Mouse (Mus musculus) embryonic facial prominence, embryonic 10.5 days (tissue): Measurements from ENCODE around the gene Tmem132b. TPM values are rescaled to one million over a fixed set of nuclear protein-coding genes. Genes with fewer than 3 reads are reported as not detected.
A peak's percentile ranks its signal among the peaks of the same experiment; 100 is the strongest.

ENCODE experiments used
- DNase-seq: peaks from one replicate; pipeline ENCODE4 v3.0.0-alpha.2; 2017; ENCODE audit warnings: low spot score
- H3K27ac ChIP-seq: fragments of 300-500 bp; sonication (generic); replicated peaks from 2 replicates; pipeline ENCODE4 v1.5.1; 2016; ENCODE audit warnings: mild to moderate bottlenecking
- H3K27me3 ChIP-seq: fragments of 300-500 bp; sonication (generic); replicated peaks from 2 replicates; pipeline ENCODE4 v1.6.1; 2016; ENCODE audit warnings: low read depth, mild to moderate bottlenecking; ENCODE audit not compliant: poor library complexity, severe bottlenecking
- H3K36me3 ChIP-seq: fragments of 300-500 bp; sonication (generic); replicated peaks from 2 replicates; pipeline ENCODE4 v1.6.1; 2016; ENCODE audit warnings: mild to moderate bottlenecking, moderate library complexity
- H3K4me1 ChIP-seq: fragments of 300-500 bp; sonication (generic); 2 replicates; pipeline ENCODE4 v1.6.1; 2016
- H3K4me3 ChIP-seq: fragments of 300-500 bp; sonication (generic); 2 replicates; pipeline ENCODE4 v1.5.1; 2016; ENCODE audit warnings: mild to moderate bottlenecking, moderate library complexity
- H3K9me3 ChIP-seq: fragments of 300-500 bp; sonication (generic); 2 replicates; pipeline ENCODE4 v1.6.1; 2016; ENCODE audit warnings: mild to moderate bottlenecking
- WGBS: fragments of 180-500 bp; shearing (Covaris S2); methylation state at CpG from one replicate; pipeline ENCODE4 v1.1.7; 2016; 5-methylcytosine and 5-hydroxymethylcytosine counted together
- polyA plus RNA-seq: library from polyadenylated mRNA; unstranded; fragments of >200 nt; fragmentation: Nextera tagmentation; extraction: Ambion mirVana; gene quantifications from 2 replicates; pipeline ENCODE4 v1.2.1, GENCODE M21; 2016

Tmem132b gene
- polyA plus RNA-seq, 1 experiment from 2014 or later: 0.34 TPM

DNA sequence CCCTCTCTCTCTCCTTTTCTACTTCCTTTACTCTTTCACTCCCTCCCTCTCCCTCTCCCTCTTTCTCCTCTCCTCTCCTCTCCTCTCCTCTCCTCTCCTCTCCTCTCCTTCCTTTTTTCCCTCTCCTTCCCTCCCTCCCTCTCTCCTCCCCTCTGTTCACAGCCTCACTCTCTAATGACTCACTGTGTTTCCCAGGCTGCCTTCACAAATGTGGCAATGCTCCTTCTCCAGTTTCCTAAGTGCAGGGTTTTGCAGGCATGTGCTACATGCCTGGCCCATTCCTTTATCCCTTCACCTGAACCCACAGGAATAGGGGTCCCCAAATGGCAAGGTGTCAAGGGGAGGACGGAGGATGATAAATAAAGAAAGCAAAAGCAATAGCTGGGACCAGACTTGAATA lies 236.4 kb downstream of the Tmem132b start:
- 0 out of 2 replicates have a peak, but pooled peaks cover 6% of the 10 kb centered on the region for H3K9me3 ChIP-seq
- H3K36me3 ChIP-seq: no peaks in the 10 kb centered on the region
- no peak for DNase-seq
- no peak overlapping the region for H3K27ac ChIP-seq
- no peak overlapping the region for H3K4me3 ChIP-seq
- no peaks in the 10 kb centered on the region for H3K4me1 ChIP-seq
- H3K27me3 ChIP-seq: no peaks in the 10 kb centered on the region
- WGBS: 76% methylated on average over 1 of the region's 1 CpGs

DNA sequence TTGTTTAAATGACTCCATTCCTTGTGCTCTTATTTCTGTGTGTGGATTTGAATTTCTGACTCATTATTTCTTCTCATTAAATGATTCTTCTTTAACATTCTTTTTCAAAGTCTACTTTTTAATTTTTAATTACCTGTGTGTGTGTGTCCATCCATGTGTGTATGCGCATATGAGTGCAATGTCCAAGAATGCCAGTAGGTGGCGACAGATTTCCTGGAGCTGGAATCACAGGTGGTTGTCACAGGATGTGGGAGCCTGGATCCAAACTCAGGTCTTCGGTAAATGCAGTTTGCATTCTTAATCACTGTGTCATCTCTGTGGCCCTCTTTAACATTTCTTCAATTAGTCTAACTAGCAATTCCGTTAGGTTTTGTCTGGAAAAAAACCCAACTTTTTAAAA lies 240.7 kb downstream of the Tmem132b start:
- H3K4me1 ChIP-seq: no peaks in the 10 kb centered on the region
- H3K9me3 ChIP-seq: 0 out of 2 replicates have a peak, but pooled peaks cover 6% of the 10 kb centered on the region
- whole genome bisulfite sequencing: 91% methylated on average over 4 of the region's 4 CpGs
- H3K4me3 ChIP-seq: no peak overlapping the region
- no peak for DNase-seq
- H3K27me3 ChIP-seq: no peaks in the 10 kb centered on the region
- H3K36me3 ChIP-seq: no peaks in the 10 kb centered on the region
- no peak overlapping the region for H3K27ac ChIP-seq

- H3K4me3 ChIP-seq: no peak overlapping the region
- H3K27ac ChIP-seq: no peak overlapping the region
- H3K27me3 ChIP-seq: no peaks in the 10 kb centered on the region
- DNase-seq: peak; percentile 13
- H3K9me3 ChIP-seq: 0 out of 2 replicates have a peak, but pooled peaks cover 6% of the 10 kb centered on the region
- 48% methylated on average over 2 of the region's 2 CpGs for WGBS
- H3K4me1 ChIP-seq: no peaks in the 10 kb centered on the region
- H3K36me3 ChIP-seq: no peaks in the 10 kb centered on the region
Measured at GRCm38 (mm10) chr5:125772756-125773155, 241.2 kb downstream of the Tmem132b start.

GRCm38 (mm10) chr5:125780332-125780731 lies 248.8 kb downstream of the Tmem132b start:
- H3K4me3 ChIP-seq: no peak overlapping the region
- WGBS: 91% methylated on average over 1 of the region's 1 CpGs
- H3K9me3 ChIP-seq: peaks cover 18% of the 10 kb centered on the region
- H3K36me3 ChIP-seq: no peaks in the 10 kb centered on the region
- no peaks in the 10 kb centered on the region for H3K4me1 ChIP-seq
- DNase-seq: no peak
- H3K27me3 ChIP-seq: no peaks in the 10 kb centered on the region
- H3K27ac ChIP-seq: no peak overlapping the region

GRCm38 (mm10) chr5:125792643-125793042 lies 261.1 kb downstream of the Tmem132b start:
- DNase-seq: no peak
- Histone ChIP-seq H3K36me3 (no peaks in the 10 kb centered on the region), H3K4me1 (no peaks in the 10 kb centered on the region), H3K4me3 (no peak overlapping the region), H3K27me3 (no peaks in the 10 kb centered on the region), H3K9me3 (no peaks in the 10 kb centered on the region), H3K27ac (no peak overlapping the region)
- 95% methylated on average over 1 of the region's 1 CpGs for WGBS

DNA sequence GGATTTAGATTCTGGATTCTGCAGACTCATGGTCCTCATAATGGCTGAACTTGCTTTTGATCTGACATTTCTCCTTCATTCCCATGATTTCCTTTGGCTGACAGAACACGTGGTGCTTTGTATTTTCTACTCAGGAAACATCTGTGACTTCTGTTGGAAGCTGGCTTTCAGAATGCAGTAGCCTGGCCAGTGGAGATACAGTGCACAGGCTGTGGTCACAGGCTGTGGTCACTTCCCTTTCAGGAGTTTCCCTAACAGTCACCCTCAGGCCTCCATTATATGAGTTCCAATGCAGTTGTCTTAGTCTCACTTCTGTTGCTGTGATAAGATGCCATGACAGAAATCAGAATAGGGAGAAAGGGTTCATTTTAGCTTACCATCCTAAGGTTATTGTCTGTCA lies 262.7 kb downstream of the Tmem132b start:
- H3K9me3 ChIP-seq: no peaks in the 10 kb centered on the region
- no peak for DNase-seq
- WGBS: 63% methylated on average over 1 of the region's 1 CpGs
- no peak overlapping the region for H3K27ac ChIP-seq
- no peaks in the 10 kb centered on the region for H3K27me3 ChIP-seq
- no peaks in the 10 kb centered on the region for H3K36me3 ChIP-seq
- H3K4me3 ChIP-seq: no peak overlapping the region
- H3K4me1 ChIP-seq: no peaks in the 10 kb centered on the region

DNA sequence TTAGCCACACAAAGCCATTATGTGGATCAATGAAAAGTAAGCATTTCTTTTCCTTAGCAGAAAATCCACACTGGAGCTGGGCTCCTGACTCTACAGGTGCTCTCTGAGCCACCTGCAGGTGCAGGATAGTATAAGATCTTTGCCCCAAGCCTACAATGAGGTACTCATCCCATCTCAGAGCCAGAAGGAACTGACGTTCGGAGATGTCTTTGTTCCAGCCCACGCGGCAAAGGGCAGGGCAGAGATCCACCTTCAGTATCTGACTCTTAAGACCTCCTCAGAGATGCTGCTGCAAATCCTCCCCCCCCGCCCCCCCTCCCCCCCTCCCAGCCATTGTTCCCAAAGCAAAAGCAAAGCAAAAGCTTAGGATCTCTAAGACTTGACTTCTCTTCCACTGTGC lies 268.0 kb downstream of the Tmem132b start:
- 29% methylated on average over 5 of the region's 5 CpGs for WGBS
- Histone ChIP-seq H3K36me3 (no peaks in the 10 kb centered on the region), H3K4me1 (no peaks in the 10 kb centered on the region), H3K27ac (no peak overlapping the region), H3K9me3 (no peaks in the 10 kb centered on the region), H3K4me3 (peak overlapping the region; percentile 14; the same call in 1 of the 2 replicates), H3K27me3 (no peaks in the 10 kb centered on the region)
- DNase-seq: no peak

DNA sequence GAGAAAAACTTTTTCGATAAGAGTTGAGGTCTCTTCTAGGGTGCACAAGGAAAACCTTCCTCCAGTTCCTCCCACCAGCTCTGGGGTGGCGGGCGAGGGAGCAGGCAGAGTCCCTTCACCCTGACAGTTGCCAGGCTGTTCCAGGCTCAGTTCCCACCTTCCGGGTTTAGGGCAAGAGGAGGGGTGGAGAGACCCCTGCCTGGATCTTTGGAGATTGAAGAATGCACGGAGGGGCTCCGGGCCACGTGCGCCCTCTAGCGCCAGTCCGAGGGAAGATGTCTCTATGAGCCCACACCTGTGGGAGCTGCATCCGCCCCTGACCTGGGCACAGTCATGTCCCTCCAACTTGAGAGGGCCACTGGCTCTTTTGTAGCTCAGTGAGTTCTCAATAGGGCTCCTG lies 268.5 kb downstream of the Tmem132b start:
- Histone ChIP-seq H3K27me3 (no peaks in the 10 kb centered on the region), H3K27ac (no peak overlapping the region), H3K4me3 (peak overlapping the region; percentile 14; the same call in 1 of the 2 replicates), H3K9me3 (no peaks in the 10 kb centered on the region), H3K36me3 (no peaks in the 10 kb centered on the region), H3K4me1 (no peaks in the 10 kb centered on the region)
- WGBS: 10% methylated on average over 11 of the region's 11 CpGs
- peak; percentile 60 for DNase-seq

- Histone ChIP-seq H3K27ac (no peak overlapping the region), H3K36me3 (no peaks in the 10 kb centered on the region), H3K9me3 (no peaks in the 10 kb centered on the region), H3K4me1 (no peaks in the 10 kb centered on the region), H3K4me3 (no peak overlapping the region), H3K27me3 (no peaks in the 10 kb centered on the region)
- WGBS: 80% methylated on average over 7 of the region's 7 CpGs
- no peak for DNase-seq
Measured at GRCm38 (mm10) chr5:125802801-125803200, 271.2 kb downstream of the Tmem132b start.

DNA sequence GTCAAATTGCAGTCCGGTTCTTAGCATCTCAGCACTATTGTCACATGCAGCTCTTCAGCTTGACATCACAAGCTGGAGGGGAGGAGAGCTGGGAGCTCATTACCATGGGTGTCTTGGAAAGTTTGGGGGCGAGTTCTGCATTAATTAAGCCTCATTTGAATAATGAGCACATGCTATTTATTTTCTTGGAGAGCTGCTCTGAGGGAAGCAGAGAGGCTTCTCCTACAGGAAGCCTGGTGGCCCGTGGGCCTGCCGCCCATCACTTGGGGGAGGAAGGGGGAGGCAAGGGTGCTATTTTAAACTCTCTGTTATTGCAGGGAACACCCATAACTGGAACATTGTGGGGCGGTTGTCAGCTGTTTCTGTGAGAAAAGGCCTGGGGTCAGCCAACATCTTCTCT lies 273.8 kb downstream of the Tmem132b start:
- no peaks in the 10 kb centered on the region for H3K9me3 ChIP-seq
- H3K4me3 ChIP-seq: no peak overlapping the region
- H3K27me3 ChIP-seq: no peaks in the 10 kb centered on the region
- no peaks in the 10 kb centered on the region for H3K4me1 ChIP-seq
- H3K27ac ChIP-seq: no peak overlapping the region
- 67% methylated on average over 5 of the region's 5 CpGs for WGBS
- no peak for DNase-seq
- no peaks in the 10 kb centered on the region for H3K36me3 ChIP-seq

DNA sequence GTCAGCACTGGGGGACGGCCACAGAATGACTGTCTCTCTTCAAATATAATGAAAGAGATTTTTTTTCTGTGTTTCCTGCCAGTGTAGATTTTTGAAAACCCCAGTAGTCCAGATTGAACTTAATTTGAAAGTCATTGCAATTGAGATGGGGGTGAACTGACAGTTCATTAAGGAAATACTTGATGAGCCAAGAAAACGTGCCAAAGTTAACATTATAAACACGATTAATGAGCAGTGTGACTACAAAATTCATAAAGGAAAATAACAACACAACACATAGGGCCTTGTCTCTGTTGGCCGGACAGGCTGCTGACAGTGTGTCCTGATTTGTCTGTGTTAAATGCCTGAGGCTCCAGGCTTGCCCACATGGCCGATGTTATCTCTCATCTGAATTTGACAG lies 276.3 kb downstream of the Tmem132b start:
- 83% methylated on average over 5 of the region's 5 CpGs for WGBS
- DNase-seq: no peak
- H3K27me3 ChIP-seq: no peaks in the 10 kb centered on the region
- H3K4me3 ChIP-seq: no peak overlapping the region
- H3K27ac ChIP-seq: no peak overlapping the region
- 0 out of 2 replicates have a peak, but pooled peaks cover 3% of the 10 kb centered on the region for H3K9me3 ChIP-seq
- no peaks in the 10 kb centered on the region for H3K36me3 ChIP-seq
- H3K4me1 ChIP-seq: no peaks in the 10 kb centered on the region

- no peak for DNase-seq
- 84% methylated on average over 3 of the region's 3 CpGs for WGBS
- no peak overlapping the region for H3K4me3 ChIP-seq
- H3K27me3 ChIP-seq: no peaks in the 10 kb centered on the region
- no peak overlapping the region for H3K27ac ChIP-seq
- H3K36me3 ChIP-seq: no peaks in the 10 kb centered on the region
- H3K9me3 ChIP-seq: no peaks in the 10 kb centered on the region
- H3K4me1 ChIP-seq: no peaks in the 10 kb centered on the region
Measured at GRCm38 (mm10) chr5:125829342-125829741, 297.8 kb downstream of the Tmem132b start.

DNA sequence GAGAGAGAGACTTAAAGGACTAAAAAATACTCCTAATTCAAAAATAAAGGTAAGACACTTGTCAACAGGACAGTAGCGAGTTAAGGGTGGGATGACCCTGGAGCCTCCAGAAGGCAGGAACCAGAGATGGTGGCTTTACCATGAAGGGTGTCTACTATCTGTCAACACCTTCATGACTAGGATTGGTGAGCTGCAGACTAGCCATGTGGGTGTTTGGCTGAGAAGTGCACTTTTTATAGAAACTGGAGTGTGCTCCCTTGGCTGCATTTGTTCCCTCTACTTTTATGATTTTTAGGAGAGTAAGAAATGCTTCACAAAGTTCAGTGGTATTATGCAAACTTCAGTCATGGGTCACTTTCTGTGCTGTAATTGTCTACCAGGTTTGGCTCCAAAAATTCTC lies 304.3 kb downstream of the Tmem132b start:
- no peak overlapping the region for H3K27ac ChIP-seq
- no peaks in the 10 kb centered on the region for H3K9me3 ChIP-seq
- no peak for DNase-seq
- no peaks in the 10 kb centered on the region for H3K36me3 ChIP-seq
- no peaks in the 10 kb centered on the region for H3K4me1 ChIP-seq
- H3K4me3 ChIP-seq: no peak overlapping the region
- 78% methylated on average over 1 of the region's 1 CpGs for WGBS
- no peaks in the 10 kb centered on the region for H3K27me3 ChIP-seq

- 84% methylated on average over 5 of the region's 5 CpGs for WGBS
- Histone ChIP-seq H3K4me1 (no peaks in the 10 kb centered on the region), H3K27me3 (no peaks in the 10 kb centered on the region), H3K9me3 (no peaks in the 10 kb centered on the region), H3K36me3 (no peaks in the 10 kb centered on the region), H3K27ac (no peak overlapping the region), H3K4me3 (no peak overlapping the region)
- DNase-seq: no peak
Measured at GRCm38 (mm10) chr5:125836761-125837160, 305.2 kb downstream of the Tmem132b start.
